Mouse (Mus musculus) frontal cortex, postnatal 10 days (tissue): ENCODE data around the gene Zfp185.

Experiments
- DNase-seq, 2 experiments: peaks; one replicate each; pipeline ENCODE4 v3.0.0; 2022; ENCODE audit warnings: low spot score in 2 of 2, mixed read lengths in 1 of 2

Zfp185 gene

GRCm38 (mm10) chrX:72986841-72987519, at the start of gene Zfp185:
Gene Zfp185, plus strand, starts transcription at chrX:72987339.
- peak in 1 of 2 experiments; percentile 8 for DNase-seq

- DNase-seq: no peak
These were observed 33.7 kb upstream of the Zfp185 start for GRCm38 (mm10) chrX:72953464-72953863.

- no peak for DNase-seq
These were observed 30.7 kb upstream of the Zfp185 start for GRCm38 (mm10) chrX:72956486-72956885.

- no peak for DNase-seq
These were observed 26.7 kb upstream of the Zfp185 start for GRCm38 (mm10) chrX:72960431-72960830.

- no peak for DNase-seq
These were observed 25.6 kb upstream of the Zfp185 start for GRCm38 (mm10) chrX:72961511-72961910.

- no peak for DNase-seq
These were observed 24.4 kb upstream of the Zfp185 start for GRCm38 (mm10) chrX:72962743-72963142.

GRCm38 (mm10) chrX:72982831-72983230, 4.3 kb upstream of the Zfp185 start:
- no peak for DNase-seq

GRCm38 (mm10) chrX:72985607-72986006, 1.5 kb upstream of the Zfp185 start:
- DNase-seq: no peak

- DNase-seq: no peak
These were observed 374 bp downstream of the Zfp185 start for GRCm38 (mm10) chrX:72987520-72987905.

- DNase-seq: no peak
These were observed 1.3 kb downstream of the Zfp185 start for GRCm38 (mm10) chrX:72988431-72988830.

GRCm38 (mm10) chrX:72990581-72990980, 3.4 kb downstream of the Zfp185 start:
- no peak for DNase-seq

GRCm38 (mm10) chrX:72992291-72992919, 5.3 kb downstream of the Zfp185 start:
- no peak for DNase-seq

GRCm38 (mm10) chrX:72995542-72995941, 8.4 kb downstream of the Zfp185 start:
- no peak for DNase-seq

GRCm38 (mm10) chrX:73003110-73003509, 16.0 kb downstream of the Zfp185 start:
- no peak for DNase-seq

- DNase-seq: no peak
These were observed 18.5 kb downstream of the Zfp185 start for GRCm38 (mm10) chrX:73005678-73006077.

GRCm38 (mm10) chrX:73007597-73008479, 20.7 kb downstream of the Zfp185 start:
- DNase-seq: peak; percentile 87 to 88

- DNase-seq: no peak
These were observed 25.7 kb downstream of the Zfp185 start for GRCm38 (mm10) chrX:73012846-73013245.

- no peak for DNase-seq
These were observed 49.9 kb downstream of the Zfp185 start, which contains the start of gene Pnma5 for GRCm38 (mm10) chrX:73037003-73037402. Gene Pnma5, minus strand, starts transcription at chrX:73037103.

- DNase-seq: no peak
These were observed 51.7 kb downstream of the Zfp185 start for GRCm38 (mm10) chrX:73038831-73039230.

GRCm38 (mm10) chrX:73039666-73040065, 52.5 kb downstream of the Zfp185 start:
- no peak for DNase-seq

GRCm38 (mm10) chrX:73053860-73054563, 66.9 kb downstream of the Zfp185 start:
- peak; percentile 84 to 91 for DNase-seq

- DNase-seq: no peak
These were observed 74.4 kb downstream of the Zfp185 start for GRCm38 (mm10) chrX:73061528-73061927.
